Mouse (Mus musculus): ENCODE results near the gene Rnf121. TPM values are rescaled to one million over a fixed set of nuclear protein-coding genes. Genes with fewer than 3 reads are reported as not detected.

Gene Rnf121
- 12.6 and 30.7 TPM in 2 replicates for polyA plus RNA-seq (2012; rRNA removed; ENCODE audit: low replicate concordance)

GRCm38 (mm10) chr7:102065046-102065891, at the start of gene Rnf121, which contains the start of the genes Xndc1 and Xntrpc:
TSS of gene Rnf121 (minus strand) at chr7:102065469.
TSS of gene Xndc1 (plus strand) at chr7:102065511.
TSS of gene Xntrpc (plus strand) at chr7:102065713.

GRCm38 (mm10) chr7:102109171-102109570, 43.9 kb upstream of the Rnf121 start, which contains the start of gene Art5:
TSS of gene Art5 (minus strand) at chr7:102109489.

GRCm38 (mm10) chr7:102101487-102101886, 36.2 kb upstream of the Rnf121 start, which contains the start of gene Art1:
TSS of gene Art1 (plus strand) at chr7:102101743.

DNA sequence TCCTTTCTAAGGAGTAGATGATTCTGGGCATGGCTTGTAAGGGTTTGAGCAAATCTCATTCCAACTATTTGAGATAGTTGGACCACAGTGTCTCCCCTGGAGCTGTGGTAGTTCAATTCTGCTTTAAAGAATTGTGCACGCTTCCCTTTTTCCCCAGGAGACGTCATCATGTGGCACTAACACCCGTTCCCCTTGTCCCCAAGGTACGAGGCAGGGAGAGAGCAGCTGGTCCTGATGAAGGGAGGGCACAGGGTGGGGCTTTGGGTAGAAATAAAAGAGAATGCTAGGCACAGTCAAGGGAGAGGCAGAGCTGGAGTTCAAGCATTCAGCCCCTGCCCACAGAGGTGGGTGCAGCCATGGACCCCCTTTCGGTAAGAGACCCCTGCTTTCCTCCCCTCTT, 17.5 kb upstream of the Rnf121 start, which contains the start of gene Trpc2:
Trpc2 (plus strand) TSS at position 301 of the 400 bp plus-strand sequence.

DNA sequence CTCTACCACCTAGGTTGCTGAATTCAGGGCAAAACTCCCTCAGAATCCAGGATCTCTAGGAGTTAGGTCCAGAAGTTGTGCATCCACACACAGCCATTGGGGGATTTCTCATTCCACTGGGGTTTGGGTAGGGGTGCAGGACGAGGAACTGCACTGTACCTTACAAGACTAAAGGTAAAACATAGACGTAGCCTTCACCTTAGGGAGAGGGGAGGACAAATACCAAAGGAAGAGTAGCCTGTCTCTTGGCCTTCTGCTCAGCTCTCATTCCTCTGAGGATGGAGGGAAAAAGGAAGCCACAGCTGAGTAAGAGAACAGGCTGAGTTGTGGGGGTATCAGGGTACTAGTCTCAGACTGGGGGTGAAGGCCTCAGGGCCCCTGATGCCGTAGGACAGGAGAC, 46.7 kb downstream of the Rnf121 start, which contains the start of gene Il18bp:
Il18bp (minus strand) TSS at position 101 of the 400 bp plus-strand sequence.

Other genes with a start within 250 kb of the Rnf121 start
- 0.17 TPM in 1 of 2 replicates, not detected in the other for gene Phox2a, start 247.2 kb downstream of the Rnf121 start, polyA plus RNA-seq (2012; rRNA removed; ENCODE audit: low replicate concordance)
- gene Inppl1, start 227.2 kb downstream of the Rnf121 start, polyA plus RNA-seq (2012; rRNA removed; ENCODE audit: low replicate concordance) = 117 and 153 TPM in 2 replicates
- gene Folr2, start 208.3 kb downstream of the Rnf121 start, polyA plus RNA-seq (2012; rRNA removed; ENCODE audit: low replicate concordance) = 99.2 and 198 TPM in 2 replicates
- gene Anapc15, start 201.8 kb downstream of the Rnf121 start, polyA plus RNA-seq (2012; rRNA removed; ENCODE audit: low replicate concordance) = 45.5 and 65.2 TPM in 2 replicates
- gene Folr1, start 194.7 kb downstream of the Rnf121 start, polyA plus RNA-seq (2012; rRNA removed; ENCODE audit: low replicate concordance) = 4.3 and 4.6 TPM in 2 replicates
- 312 and 343 TPM in 2 replicates for gene Lamtor1, start 159.6 kb downstream of the Rnf121 start, polyA plus RNA-seq (2012; rRNA removed; ENCODE audit: low replicate concordance)
- gene Tomt, start 159.1 kb downstream of the Rnf121 start, polyA plus RNA-seq (2012; rRNA removed; ENCODE audit: low replicate concordance) = 0.60 and 0.75 TPM in 2 replicates
- 10.1 and 22.7 TPM in 2 replicates for gene Lrrc51, start 131.6 kb downstream of the Rnf121 start, polyA plus RNA-seq (2012; rRNA removed; ENCODE audit: low replicate concordance)
- 88.8 and 110 TPM in 2 replicates for gene Numa1, start 131.4 kb downstream of the Rnf121 start, polyA plus RNA-seq (2012; rRNA removed; ENCODE audit: low replicate concordance)
- gene Il18bp, start 46.8 kb downstream of the Rnf121 start, polyA plus RNA-seq (2012; rRNA removed; ENCODE audit: low replicate concordance) = 18.8 and 23.5 TPM in 2 replicates
- 20.6 and 21.7 TPM in 2 replicates for gene Xndc1, start within 50 bp of the Rnf121 start, polyA plus RNA-seq (2012; rRNA removed; ENCODE audit: low replicate concordance)
- 4.1 and 4.3 TPM in 2 replicates for gene Xntrpc, start 244 bp upstream of the Rnf121 start, polyA plus RNA-seq (2012; rRNA removed; ENCODE audit: low replicate concordance)
- 0.73 TPM in 1 of 2 replicates, not detected in the other for gene Trpc2, start 17.6 kb upstream of the Rnf121 start, polyA plus RNA-seq (2012; rRNA removed; ENCODE audit: low replicate concordance)
- 0.29 and 82.2 TPM in 2 replicates for gene Art1, start 36.3 kb upstream of the Rnf121 start, polyA plus RNA-seq (2012; rRNA removed; ENCODE audit: low replicate concordance)
- gene Art5, start 44.0 kb upstream of the Rnf121 start, polyA plus RNA-seq (2012; rRNA removed; ENCODE audit: low replicate concordance) = 0.24 and 6.7 TPM in 2 replicates
- gene Chrna10, start 51.4 kb upstream of the Rnf121 start, polyA plus RNA-seq (2012; rRNA removed; ENCODE audit: low replicate concordance) = not detected in 2 replicates
- 14.6 and 17.4 TPM in 2 replicates for gene Nup98, start 144.7 kb upstream of the Rnf121 start, polyA plus RNA-seq (2012; rRNA removed; ENCODE audit: low replicate concordance)
- 125 and 155 TPM in 2 replicates for gene Pgap2, start 144.7 kb upstream of the Rnf121 start, polyA plus RNA-seq (2012; rRNA removed; ENCODE audit: low replicate concordance)
- gene Rhog, start 190.6 kb upstream of the Rnf121 start, polyA plus RNA-seq (2012; rRNA removed; ENCODE audit: low replicate concordance) = 106 and 133 TPM in 2 replicates
- 97.0 and 125 TPM in 2 replicates for gene Stim1, start 202.3 kb upstream of the Rnf121 start, polyA plus RNA-seq (2012; rRNA removed; ENCODE audit: low replicate concordance)